Mouse (Mus musculus) cortical plate, adult 2 months (tissue): ENCODE data around the gene Synpo2. TPM values are rescaled to one million over a fixed set of nuclear protein-coding genes. Genes with fewer than 3 reads are reported as not detected.
A peak's percentile ranks its signal among the peaks of the same experiment; 100 is the strongest.

Experiments used
- H3K27ac ChIP-seq: fragments of 200-500 bp; 2 replicates; pipeline ENCODE4 v1.5.1; 2012; ENCODE audit warnings: low read length, control low read depth, inconsistent platforms; ENCODE audit not compliant: insufficient read depth
- H3K4me1 ChIP-seq: fragments of 200-500 bp; 2 replicates; pipeline ENCODE4 v1.6.1; 2011; ENCODE audit warnings: low read length; ENCODE audit not compliant: control insufficient read depth, insufficient read depth
- H3K4me3 ChIP-seq: fragments of 200-500 bp; 2 replicates; pipeline ENCODE4 v1.5.1; 2011; ENCODE audit warnings: mild to moderate bottlenecking, low read length, control low read depth; ENCODE audit not compliant: insufficient read depth
- CTCF ChIP-seq: fragments of 200-500 bp; IDR thresholded peaks from 2 replicates; pipeline ENCODE4 v1.5.1; 2011; ENCODE audit warnings: mild to moderate bottlenecking, control low read depth, low read length; ENCODE audit not compliant: insufficient read depth; ENCODE audit errors: extremely low read depth
- POLR2A ChIP-seq: fragments of 200-500 bp; IDR thresholded peaks from 2 replicates; pipeline ENCODE4 v1.6.1; 2011; ENCODE audit warnings: mild to moderate bottlenecking, low read length, control low read depth; ENCODE audit not compliant: insufficient read depth; ENCODE audit errors: extremely low read depth
- polyA plus RNA-seq: library from polyadenylated mRNA; depleted of rRNA; stranded (reverse); fragments of >200 nt; gene quantifications from 2 replicates; pipeline ENCODE4 v1.2.3, GENCODE M21; 2012

Gene Synpo2
- polyA plus RNA-seq, 1 experiment = 3.2 TPM

DNA sequence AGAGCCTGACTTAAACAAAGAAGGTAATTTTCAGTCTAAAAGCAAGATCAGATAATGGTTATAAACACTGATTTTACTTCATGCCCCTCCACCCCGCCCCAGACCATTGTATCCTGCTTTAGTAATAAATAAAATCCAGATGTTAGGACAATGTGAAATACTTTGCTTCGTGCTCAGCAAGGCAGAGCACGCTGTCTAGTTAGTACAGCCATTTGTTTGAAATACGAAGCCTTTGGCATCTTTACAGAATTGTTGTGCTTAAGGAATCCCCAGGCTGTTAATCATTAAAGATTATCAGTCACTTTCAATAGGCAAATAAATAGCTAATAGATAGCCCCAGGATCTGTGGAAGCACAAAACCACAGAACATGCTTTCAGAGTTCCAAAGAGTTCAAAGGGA lies 9.7 kb upstream of the Synpo2 start:
- Histone ChIP-seq H3K27ac (no peak overlapping the region), H3K4me3 (no peak overlapping the region), H3K4me1 (no peaks in the 10 kb centered on the region)
- TF ChIP-seq CTCF (no peak), POLR2A (no peak)

DNA sequence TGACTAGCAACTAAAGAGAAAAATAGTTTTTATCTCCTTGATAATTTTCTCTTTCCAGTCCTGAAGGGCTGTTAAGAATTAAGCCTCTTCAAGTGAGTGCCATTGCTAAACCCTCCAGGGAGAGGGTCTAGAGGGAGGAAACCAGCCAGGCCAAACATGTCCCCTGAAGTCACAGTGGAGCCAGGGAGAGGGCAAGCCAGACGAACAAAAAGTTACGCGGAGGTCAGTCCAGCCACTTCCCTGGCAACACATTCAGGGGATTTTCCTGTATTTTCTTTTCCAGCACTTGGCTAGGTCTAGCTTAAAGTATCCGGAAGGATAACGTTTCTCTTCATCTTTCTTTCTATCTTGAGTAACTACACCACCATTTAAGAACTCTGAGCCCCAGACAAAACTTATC lies 8.4 kb upstream of the Synpo2 start:
- TF ChIP-seq CTCF (no peak), POLR2A (no peak)
- H3K27ac ChIP-seq = no peak overlapping the region

DNA sequence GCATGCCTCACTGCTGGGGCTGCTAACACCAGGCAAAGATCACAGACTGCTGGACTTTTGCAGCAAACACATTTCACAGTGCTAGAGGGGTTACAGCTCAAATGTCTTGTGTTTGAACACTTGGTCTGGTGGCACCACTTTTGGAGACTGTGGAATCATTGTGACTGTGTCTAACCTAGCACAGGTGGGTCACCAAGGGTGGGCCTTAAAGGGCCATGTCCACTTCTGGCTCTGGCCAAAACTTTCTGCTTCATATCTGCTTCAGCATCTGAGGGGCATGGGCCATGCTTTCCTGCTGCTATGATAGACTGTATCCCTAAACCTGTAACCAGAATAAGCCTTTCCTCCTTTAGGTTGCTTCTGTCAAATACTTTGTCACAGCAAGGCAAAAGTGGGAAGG lies 1.5 kb upstream of the Synpo2 start:
- H3K4me3 ChIP-seq = no peak overlapping the region
- no peak overlapping the region for H3K27ac ChIP-seq
- H3K4me1 ChIP-seq = no peaks in the 10 kb centered on the region
- TF ChIP-seq CTCF = no peak
- no peak for TF ChIP-seq POLR2A

More for the DNA sequence above, 8.4 kb upstream of the Synpo2 start:
- Histone ChIP-seq H3K4me3 (no peak overlapping the region), H3K4me1 (no peaks in the 10 kb centered on the region)

DNA sequence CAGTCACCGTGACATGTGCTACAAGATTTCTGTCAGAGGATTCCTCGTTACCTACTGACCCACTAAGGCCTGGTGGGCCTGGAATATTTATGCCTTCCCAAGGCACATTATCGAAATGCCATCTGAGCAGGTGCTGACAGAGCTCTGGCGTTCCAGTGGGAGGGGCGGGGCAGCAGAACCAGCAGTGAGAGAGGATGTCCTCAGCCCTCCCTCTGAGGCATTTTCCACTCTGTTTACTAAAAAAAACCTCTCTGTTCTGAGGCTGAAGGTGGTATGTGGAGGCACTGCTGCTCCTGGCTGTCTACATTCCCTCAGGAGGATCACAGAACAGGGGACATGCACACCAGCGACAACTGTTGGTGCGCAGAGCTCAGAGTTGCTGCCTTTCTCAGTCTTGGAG lies 1.1 kb upstream of the Synpo2 start:
- TF ChIP-seq POLR2A (no peak), CTCF (no peak)
- no peak overlapping the region for H3K27ac ChIP-seq
- H3K4me3 ChIP-seq = no peak overlapping the region
- H3K4me1 ChIP-seq = no peaks in the 10 kb centered on the region

DNA sequence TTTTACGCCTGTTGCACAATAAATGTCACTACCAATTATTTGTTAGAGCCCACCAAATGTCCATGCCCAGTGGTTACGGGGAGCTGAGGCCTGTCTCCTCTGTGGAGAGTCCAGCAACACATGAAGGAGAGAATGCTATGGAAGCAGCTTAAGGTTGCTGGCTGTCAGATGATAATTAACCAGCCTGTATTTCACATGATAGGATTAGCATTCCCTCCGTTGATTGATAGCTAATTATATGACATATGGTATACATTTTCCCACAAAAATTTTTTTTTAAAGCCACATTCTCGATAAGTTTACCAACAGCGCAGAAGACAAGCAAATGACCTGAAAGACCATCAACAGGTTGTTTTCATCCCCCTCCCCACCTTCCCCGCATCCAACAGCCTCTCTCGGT lies 454 bp downstream of the Synpo2 start:
- no peaks in the 10 kb centered on the region for H3K4me1 ChIP-seq
- TF ChIP-seq CTCF (no peak), POLR2A (no peak)
- peak overlapping the region; percentile 45 for H3K4me3 ChIP-seq
- H3K27ac ChIP-seq = no peak overlapping the region

DNA sequence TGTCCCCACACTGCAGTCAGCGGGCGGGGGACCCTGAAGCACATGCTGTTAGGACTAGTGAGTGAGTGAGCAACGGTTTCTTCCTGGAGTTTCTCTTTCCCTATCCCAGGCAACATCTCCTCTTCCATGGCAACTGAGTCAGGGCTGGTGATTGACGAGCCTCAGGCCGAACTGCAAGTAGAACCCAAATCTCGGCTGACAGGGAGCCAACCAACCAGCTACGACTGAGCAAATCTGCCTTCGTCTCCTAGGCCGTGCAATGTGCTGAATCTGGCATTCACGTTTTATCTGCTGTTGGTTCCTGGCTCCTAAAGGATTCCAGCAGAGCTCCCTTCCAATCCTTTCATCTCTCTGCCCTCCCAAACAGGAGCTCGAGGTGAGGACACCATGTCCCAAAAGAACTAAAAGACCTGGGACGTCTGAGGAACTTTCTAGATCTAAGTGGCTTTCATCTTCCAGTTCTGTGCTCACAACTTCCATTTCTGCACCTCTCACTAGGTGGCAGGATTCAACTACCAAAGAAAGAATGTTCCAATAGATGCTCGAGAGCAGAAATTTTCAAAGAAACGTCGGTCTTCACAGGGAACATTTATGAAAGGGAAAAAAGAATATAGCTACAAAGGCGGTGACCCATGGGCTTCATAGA lies 1.6 kb downstream of the Synpo2 start:
- Histone ChIP-seq H3K27ac (no peak overlapping the region), H3K4me3 (no peak overlapping the region), H3K4me1 (no peaks in the 10 kb centered on the region)
- TF ChIP-seq CTCF = peak; percentile 61; the same call in 1 of the 2 replicates
- no peak for TF ChIP-seq POLR2A

DNA sequence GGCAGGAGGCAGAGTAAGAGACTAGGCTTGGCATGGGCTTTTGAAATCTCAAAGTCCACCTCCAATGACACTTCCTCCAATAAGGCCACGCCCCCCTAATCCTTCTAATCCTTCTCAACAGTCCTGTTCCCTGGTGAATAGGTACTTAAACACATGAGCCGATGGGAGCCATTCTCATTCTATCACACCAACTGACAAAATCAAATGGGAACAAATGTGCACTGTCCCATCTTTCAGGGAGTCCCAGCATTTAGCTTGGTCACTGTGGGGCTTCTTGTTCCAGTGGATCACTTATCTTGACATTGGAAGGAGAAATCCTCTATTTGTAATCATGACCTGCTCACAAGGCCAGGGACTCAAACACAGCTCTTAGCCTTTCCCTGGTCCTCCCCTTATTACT lies 4.3 kb downstream of the Synpo2 start:
- Histone ChIP-seq H3K4me1 (no peaks in the 10 kb centered on the region), H3K27ac (no peak overlapping the region), H3K4me3 (no peak overlapping the region)
- no peak for TF ChIP-seq POLR2A
- no peak for TF ChIP-seq CTCF

DNA sequence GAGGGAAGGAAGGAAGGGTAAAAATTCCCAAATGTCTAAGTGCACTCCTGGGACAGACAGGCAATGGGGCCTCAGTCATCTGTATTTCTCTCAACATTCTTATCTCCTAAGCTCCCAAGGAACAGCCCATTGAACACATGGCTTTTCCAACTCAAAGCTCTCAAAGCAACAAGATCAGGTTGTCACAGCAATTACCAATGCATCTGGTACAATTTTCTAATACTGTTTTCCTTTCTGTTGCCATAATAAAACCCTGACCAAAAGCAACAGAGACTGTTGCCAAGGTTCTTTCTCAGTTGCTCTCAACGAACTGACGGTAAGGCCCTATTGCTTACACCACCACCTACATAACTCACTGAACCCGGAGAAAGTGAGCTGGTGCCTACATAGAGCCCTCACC lies 8.7 kb downstream of the Synpo2 start:
- Histone ChIP-seq H3K4me3 (no peak overlapping the region), H3K4me1 (no peaks in the 10 kb centered on the region)
- TF ChIP-seq CTCF = no peak
- no peak for TF ChIP-seq POLR2A

DNA sequence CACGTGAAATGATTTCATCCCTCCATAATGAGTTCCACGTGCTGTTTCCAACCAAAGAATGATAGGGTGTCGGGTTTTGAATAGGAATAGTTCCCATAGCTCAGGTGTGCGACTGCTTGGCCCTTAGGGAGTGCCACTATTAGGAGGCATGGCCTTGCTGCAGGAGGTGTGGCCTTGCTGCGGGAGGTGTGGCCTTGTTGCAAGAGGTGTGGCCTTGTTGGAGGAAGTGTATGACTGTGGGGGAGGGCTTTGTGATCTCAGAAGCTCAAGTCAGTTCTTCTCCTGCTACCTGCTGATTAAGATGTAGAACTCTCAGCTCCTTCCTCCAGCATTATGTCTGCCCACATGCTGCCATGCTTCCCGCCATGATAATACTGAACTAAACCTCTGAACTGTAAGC lies 17.3 kb downstream of the Synpo2 start:
- Histone ChIP-seq H3K27ac (no peak overlapping the region), H3K4me3 (no peak overlapping the region), H3K4me1 (no peaks in the 10 kb centered on the region)
- TF ChIP-seq CTCF (no peak), POLR2A (no peak)

More for the DNA sequence above, 8.7 kb downstream of the Synpo2 start:
- H3K27ac ChIP-seq = no peak overlapping the region

DNA sequence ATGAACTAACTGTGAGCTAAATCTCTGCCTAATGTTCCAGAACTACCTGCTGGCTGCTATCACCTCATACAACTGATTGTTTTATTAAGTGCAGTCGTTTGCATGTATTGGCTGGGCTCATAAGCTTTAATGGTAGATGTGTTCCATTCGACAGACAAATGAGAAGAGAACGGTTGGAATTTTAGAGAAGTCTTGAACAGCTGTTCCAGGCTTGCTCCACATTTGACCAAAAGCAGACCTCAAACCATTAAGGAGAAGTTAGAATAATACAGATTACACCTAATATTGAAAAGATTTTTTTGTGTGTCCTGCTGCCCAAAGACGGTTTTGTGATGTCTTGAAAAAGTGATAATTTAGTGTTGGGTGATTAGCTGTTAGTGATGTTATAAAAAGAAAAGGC lies 27.1 kb downstream of the Synpo2 start:
- Histone ChIP-seq H3K4me1 (no peaks in the 10 kb centered on the region; the same call in 1 of the 2 replicates), H3K4me3 (no peak overlapping the region), H3K27ac (no peak overlapping the region)
- no peak for TF ChIP-seq POLR2A
- no peak for TF ChIP-seq CTCF

DNA sequence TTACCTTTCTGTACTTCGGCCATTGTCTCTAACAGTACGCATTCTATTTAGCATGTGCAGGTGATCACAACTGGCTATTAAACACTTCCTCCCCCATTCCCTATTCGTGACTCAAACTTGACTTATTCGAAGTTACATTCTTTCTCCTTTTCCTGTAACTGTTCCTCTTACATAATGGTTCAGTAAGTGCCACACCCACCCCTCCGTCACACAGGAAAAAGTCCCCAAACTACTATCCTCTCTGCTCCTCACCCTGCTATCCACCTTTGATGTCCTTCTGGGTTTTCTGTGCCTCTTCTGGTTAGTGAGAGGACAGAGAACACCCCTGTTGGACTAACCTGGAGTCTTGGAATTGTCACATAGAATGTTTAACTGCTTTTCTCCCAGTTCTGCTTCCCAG lies 28.6 kb downstream of the Synpo2 start:
- Histone ChIP-seq H3K4me1 (no peaks in the 10 kb centered on the region; the same call in 1 of the 2 replicates), H3K4me3 (no peak overlapping the region), H3K27ac (no peak overlapping the region)
- TF ChIP-seq CTCF = no peak
- no peak for TF ChIP-seq POLR2A
